23 mouse cellular contexts compared by ENCODE assay signal in genomic region chr16:95766181-95766580, GRCm38 (mm10).
DNase-seq lines count a peak whose midpoint lies in the region; ATAC-seq and TF ChIP-seq lines count a peak whose summit lies in the region.
"Had no signal": no experiment of that assay in that cellular context is flagged by ENCODE, and none has a peak within 500 bp of the region (broad histone marks: within the 10 kb centered on the region; RNA-seq: fewer than 3 reads in every experiment).

No protein-coding gene starts in this region.

- no peak for TF ChIP-seq EP300 in ES-Bruce4 (IDR thresholded peaks at IDR 0.05; ENCODE audit: insufficient read depth, low read depth, low read length)
- no peak for TF ChIP-seq EP300 in lung, postnatal 0 days (IDR thresholded peaks at IDR 0.05)

- ATAC-seq in hindbrain, embryonic 16.5 days, result peak; percentile 62; the same call in 1 of the 2 replicates
- no peak for ATAC-seq in midbrain, postnatal 0 days (ENCODE audit: low FRiP score)
- no peak for ATAC-seq in midbrain, embryonic 13.5 days
- no peak for ATAC-seq in lung, postnatal 0 days
- ATAC-seq: forebrain, embryonic 13.5 days; forebrain, embryonic 16.5 days; Patski had no signal

- no peak overlapping the region for H3K4me3 ChIP-seq in hindbrain, embryonic 16.5 days (ENCODE audit: low read length)
- no peak overlapping the region for H3K4me3 ChIP-seq in hindbrain, embryonic 10.5 days
- no peak overlapping the region for H3K4me3 ChIP-seq in midbrain, postnatal 0 days (ENCODE audit: low read depth, low read length)
- H3K4me3 ChIP-seq in midbrain, embryonic 13.5 days (replicated peaks), result no peak overlapping the region
- no peak overlapping the region for H3K4me3 ChIP-seq in ES-Bruce4 (ENCODE audit: low read depth, low read length)
- no peak overlapping the region for H3K4me3 ChIP-seq in heart, embryonic 10.5 days
- no peak overlapping the region for H3K4me3 ChIP-seq in lung, postnatal 0 days (ENCODE audit: low read depth, low read length)
- H3K4me3 ChIP-seq: forebrain, embryonic 10.5 days; forebrain, embryonic 13.5 days; heart, adult 2 months; intestine, embryonic 15.5 days had no signal

- H3K27me3 ChIP-seq in hindbrain, embryonic 16.5 days (replicated peaks; ENCODE audit: control insufficient read depth, insufficient read depth, low read length), result no peaks in the 10 kb centered on the region
- H3K27me3 ChIP-seq in hindbrain, embryonic 10.5 days (ENCODE audit: insufficient read depth, poor library complexity, severe bottlenecking), result no peaks in the 10 kb centered on the region
- H3K27me3 ChIP-seq in midbrain, postnatal 0 days (ENCODE audit: insufficient read depth, low read length), result no peaks in the 10 kb centered on the region
- H3K27me3 ChIP-seq in midbrain, embryonic 13.5 days, result no peaks in the 10 kb centered on the region
- H3K27me3 ChIP-seq in ES-Bruce4 (ENCODE audit: control insufficient read depth, insufficient read depth, low read length, poor library complexity, severe bottlenecking), result no peaks in the 10 kb centered on the region
- 0 out of 2 replicates have a peak, but pooled peaks cover 3% of the 10 kb centered on the region for H3K27me3 ChIP-seq in heart, embryonic 10.5 days (ENCODE audit: insufficient read depth, poor library complexity, severe bottlenecking)
- H3K27me3 ChIP-seq in lung, postnatal 0 days (replicated peaks; ENCODE audit: insufficient read depth, low read length), result no peaks in the 10 kb centered on the region
- H3K27me3 ChIP-seq: forebrain, embryonic 13.5 days; intestine, embryonic 15.5 days; Patski had no signal

- no peak overlapping the region for H3K4me2 ChIP-seq in hindbrain, embryonic 16.5 days (ENCODE audit: low read length)
- no peak overlapping the region for H3K4me2 ChIP-seq in midbrain, postnatal 0 days (ENCODE audit: low read depth, low read length, poor library complexity, severe bottlenecking)
- H3K4me2 ChIP-seq in midbrain, embryonic 13.5 days (replicated peaks), result no peak overlapping the region
- H3K4me2 ChIP-seq in lung, postnatal 0 days (replicated peaks; ENCODE audit: low read depth, low read length), result no peak overlapping the region
- H3K4me2 ChIP-seq: forebrain, embryonic 13.5 days; heart, embryonic 11.5 days; hindbrain, embryonic 14.5 days; intestine, embryonic 15.5 days had no signal

- H3K4me1 ChIP-seq in hindbrain, embryonic 16.5 days (ENCODE audit: control insufficient read depth, insufficient read depth, low read depth, low read length), result no peaks in the 10 kb centered on the region
- 0 out of 2 replicates have a peak, but pooled peaks cover 2% of the 10 kb centered on the region for H3K4me1 ChIP-seq in hindbrain, embryonic 10.5 days (replicated peaks)
- peaks cover 7% of the 10 kb centered on the region; the same call in 1 of the 2 replicates for H3K4me1 ChIP-seq in midbrain, postnatal 0 days (ENCODE audit: insufficient read depth, low read length)
- H3K4me1 ChIP-seq in midbrain, embryonic 13.5 days (replicated peaks), result 0 out of 2 replicates have a peak, but pooled peaks cover 4% of the 10 kb centered on the region
- H3K4me1 ChIP-seq in ES-Bruce4 (ENCODE audit: control insufficient read depth, insufficient read depth, low read length), result peaks cover 10% of the 10 kb centered on the region
- H3K4me1 ChIP-seq in heart, embryonic 10.5 days, result peaks cover 15% of the 10 kb centered on the region
- H3K4me1 ChIP-seq in lung, postnatal 0 days (ENCODE audit: insufficient read depth, low read depth, low read length), result peaks cover 11% of the 10 kb centered on the region

- H3K36me3 ChIP-seq in hindbrain, embryonic 16.5 days (ENCODE audit: control insufficient read depth, insufficient read depth, low read length), result no peaks in the 10 kb centered on the region
- H3K36me3 ChIP-seq in hindbrain, embryonic 10.5 days, result no peaks in the 10 kb centered on the region
- H3K36me3 ChIP-seq in midbrain, postnatal 0 days (ENCODE audit: insufficient read depth, low read length), result no peaks in the 10 kb centered on the region
- H3K36me3 ChIP-seq in midbrain, embryonic 13.5 days, result no peaks in the 10 kb centered on the region
- no peaks in the 10 kb centered on the region for H3K36me3 ChIP-seq in ES-Bruce4 (ENCODE audit: control insufficient read depth, insufficient read depth, low read length, poor library complexity, severe bottlenecking)
- H3K36me3 ChIP-seq in heart, embryonic 10.5 days, result no peaks in the 10 kb centered on the region
- no peaks in the 10 kb centered on the region for H3K36me3 ChIP-seq in lung, postnatal 0 days (ENCODE audit: insufficient read depth, low read length)
- H3K36me3 ChIP-seq: forebrain, embryonic 10.5 days; intestine, embryonic 15.5 days had no signal

- 61% methylated on average over 3 of the region's 3 CpGs for WGBS in hindbrain, embryonic 16.5 days
- WGBS in hindbrain, embryonic 10.5 days, result 74% methylated on average over 3 of the region's 3 CpGs
- WGBS in midbrain, postnatal 0 days, result 55% methylated on average over 3 of the region's 3 CpGs
- 64% methylated on average over 3 of the region's 3 CpGs for WGBS in midbrain, embryonic 13.5 days
- 67% methylated on average over 3 of the region's 3 CpGs for WGBS in heart, embryonic 10.5 days
- 58% methylated on average over 3 of the region's 3 CpGs for WGBS in lung, postnatal 0 days

- no peak overlapping the region for H3K9ac ChIP-seq in hindbrain, embryonic 16.5 days (ENCODE audit: low read depth, low read length)
- no peak overlapping the region for H3K9ac ChIP-seq in midbrain, postnatal 0 days (replicated peaks; ENCODE audit: low read length, poor library complexity, severe bottlenecking)
- H3K9ac ChIP-seq in midbrain, embryonic 13.5 days (replicated peaks), result no peak overlapping the region
- no peak overlapping the region for H3K9ac ChIP-seq in ES-Bruce4 (ENCODE audit: low read depth, poor library complexity, severe bottlenecking)
- H3K9ac ChIP-seq in lung, postnatal 0 days (replicated peaks; ENCODE audit: low read depth), result no peak overlapping the region
- H3K9ac ChIP-seq: forebrain, embryonic 13.5 days; hindbrain, embryonic 14.5 days; intestine, embryonic 15.5 days had no signal

- no peak for DNase-seq in hindbrain, embryonic 10.5 days (ENCODE audit: low spot score)
- DNase-seq in midbrain, postnatal 0 days (ENCODE audit: low spot score), result peak; percentile 54
- DNase-seq in R1 (ENCODE audit: low read depth, low spot score), result peak; percentile 18
- DNase-seq in heart, embryonic 10.5 days (ENCODE audit: low spot score), result no peak
- DNase-seq in lung, postnatal 0 days (ENCODE audit: low spot score), result no peak
- DNase-seq: adrenal gland, adult 2 months; adrenal gland, postnatal 14 days; cerebellum, adult 11-12 months; cerebellum, adult 8-10 months; gastrocnemius, postnatal 10 days; gastrocnemius, postnatal 36 days; heart, adult 2 months; kidney, adult 11 months had no signal

- no peak overlapping the region for H3K27ac ChIP-seq in hindbrain, embryonic 16.5 days (ENCODE audit: low read depth, low read length)
- no peak overlapping the region for H3K27ac ChIP-seq in hindbrain, embryonic 10.5 days
- H3K27ac ChIP-seq in midbrain, postnatal 0 days (ENCODE audit: low read depth, low read length), result no peak overlapping the region
- no peak overlapping the region for H3K27ac ChIP-seq in midbrain, embryonic 13.5 days
- H3K27ac ChIP-seq in ES-Bruce4 (ENCODE audit: insufficient read depth, low read length), result peak overlapping the region; percentile 95; the same call in 1 of the 2 replicates
- H3K27ac ChIP-seq in heart, embryonic 10.5 days, result no peak overlapping the region
- no peak overlapping the region for H3K27ac ChIP-seq in lung, postnatal 0 days (ENCODE audit: low read length)
- H3K27ac ChIP-seq: forebrain, embryonic 10.5 days; forebrain, embryonic 13.5 days; heart, adult 2 months; hindbrain, embryonic 14.5 days; intestine, embryonic 15.5 days had no signal

- TF ChIP-seq POLR2A in ES-Bruce4 (IDR thresholded peaks at IDR 0.05; ENCODE audit: insufficient read depth, low read length), result no peak

- no peak for TF ChIP-seq CTCF in midbrain, postnatal 0 days (IDR thresholded peaks at IDR 0.05)
- TF ChIP-seq CTCF in ES-Bruce4 (IDR thresholded peaks at IDR 0.05; ENCODE audit: low read depth, low read length), result no peak
- TF ChIP-seq CTCF in lung, postnatal 0 days (IDR thresholded peaks at IDR 0.05), result no peak

- H3K9me3 ChIP-seq in hindbrain, embryonic 16.5 days (ENCODE audit: control insufficient read depth, low read length), result no peaks in the 10 kb centered on the region
- no peaks in the 10 kb centered on the region for H3K9me3 ChIP-seq in hindbrain, embryonic 10.5 days
- no peaks in the 10 kb centered on the region for H3K9me3 ChIP-seq in midbrain, postnatal 0 days (ENCODE audit: low read length)
- H3K9me3 ChIP-seq in midbrain, embryonic 13.5 days, result no peaks in the 10 kb centered on the region
- H3K9me3 ChIP-seq in ES-Bruce4 (replicated peaks; ENCODE audit: control insufficient read depth, insufficient read depth, low read length, poor library complexity, severe bottlenecking), result no peaks in the 10 kb centered on the region
- no peaks in the 10 kb centered on the region for H3K9me3 ChIP-seq in heart, embryonic 10.5 days
- H3K9me3 ChIP-seq in lung, postnatal 0 days (ENCODE audit: low read length), result no peaks in the 10 kb centered on the region
- H3K9me3 ChIP-seq: forebrain, embryonic 10.5 days; forebrain, embryonic 13.5 days; intestine, embryonic 15.5 days had no signal

Comparison
In these comparisons a context has a peak if more than half of its experiments do, and no peak if none do; other contexts are left out.
1. DNase-seq: peak in midbrain, postnatal 0 days (single experiment) and R1 (single experiment); none in hindbrain, embryonic 10.5 days (single experiment), heart, embryonic 10.5 days (single experiment) and lung, postnatal 0 days (single experiment).